8 mouse cellular contexts compared by ENCODE assay signal in the genomic region with DNA sequence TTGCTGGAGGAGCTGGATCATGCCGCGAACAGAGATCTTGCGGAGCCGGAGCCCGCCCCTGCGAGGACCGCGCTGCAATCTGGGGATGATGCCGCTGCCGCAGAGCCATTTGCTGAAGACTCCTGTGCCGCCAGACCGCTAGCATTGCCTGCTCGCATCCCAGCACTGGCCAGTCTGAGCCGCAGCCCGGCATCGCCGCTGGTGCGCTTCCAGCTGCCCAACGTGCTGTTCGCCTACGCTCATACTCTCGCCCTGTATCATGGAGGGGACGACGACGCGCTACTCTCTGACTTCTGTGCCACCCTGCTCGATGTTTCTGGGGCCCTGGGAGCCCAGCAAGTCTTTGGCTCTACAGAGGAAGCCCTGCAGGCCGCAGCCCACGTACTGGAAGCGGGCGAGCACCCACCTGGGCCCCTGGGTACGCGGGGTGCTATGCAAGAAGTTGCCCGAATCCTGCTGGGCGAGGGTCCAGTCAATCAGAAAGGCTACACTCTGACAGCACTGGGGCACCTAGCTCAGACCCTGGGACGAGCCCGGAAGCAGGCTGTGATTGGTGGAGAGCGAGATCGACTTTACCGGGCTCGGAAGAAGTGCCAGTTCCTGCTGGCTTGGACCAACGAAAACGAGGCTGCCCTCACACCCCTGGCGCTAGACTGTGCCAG. TPM values are rescaled to one million over a fixed set of nuclear protein-coding genes. Genes with fewer than 3 reads are reported as not detected.
DNase-seq lines count a peak whose midpoint lies in the region; ATAC-seq and TF ChIP-seq lines count a peak whose summit lies in the region.

No protein-coding gene starts in this region.

- ATAC-seq in embryonic facial prominence, embryonic 13.5 days (ENCODE audit: insufficient number of reproducible peaks, insufficient read depth, low FRiP score, low TSS enrichment, low read depth) = no peak
- peak; percentile 6; the same call in 1 of the 2 replicates for ATAC-seq in hindbrain, postnatal 0 days
- ATAC-seq in liver, embryonic 11.5 days (replicated peaks; ENCODE audit: low FRiP score) = peak; percentile 6; the same call in 1 of the 2 replicates
- ATAC-seq in midbrain, postnatal 0 days (ENCODE audit: low FRiP score) = no peak
- ATAC-seq in stomach, postnatal 0 days (ENCODE audit: low FRiP score, low TSS enrichment) = 0 out of 2 replicates have a peak, but pooled peaks have one; percentile 6

- 2% methylated on average over 44 of the region's 44 CpGs for WGBS in embryonic facial prominence, embryonic 13.5 days
- WGBS in hindbrain, postnatal 0 days = under 1% methylated on average over 44 of the region's 44 CpGs
- WGBS in liver, embryonic 11.5 days = 1% methylated on average over 44 of the region's 44 CpGs
- WGBS in midbrain, postnatal 0 days = 1% methylated on average over 44 of the region's 44 CpGs
- WGBS in stomach, postnatal 0 days = under 1% methylated on average over 44 of the region's 44 CpGs

- H3K36me3 ChIP-seq in embryonic facial prominence, embryonic 13.5 days = peaks cover 13% of the 10 kb centered on the region
- H3K36me3 ChIP-seq in hindbrain, postnatal 0 days (ENCODE audit: insufficient read depth, low read length) = peaks cover 4% of the 10 kb centered on the region; the same call in 1 of the 2 replicates
- peaks cover 8% of the 10 kb centered on the region; the same call in 1 of the 2 replicates for H3K36me3 ChIP-seq in liver, embryonic 11.5 days (ENCODE audit: control insufficient read depth, insufficient read depth, low read length)
- no peaks in the 10 kb centered on the region for H3K36me3 ChIP-seq in midbrain, postnatal 0 days (ENCODE audit: insufficient read depth, low read length)
- H3K36me3 ChIP-seq in stomach, postnatal 0 days (ENCODE audit: control insufficient read depth, insufficient read depth, low read length) = no peaks in the 10 kb centered on the region

- no peak for TF ChIP-seq EP300 in stomach, postnatal 0 days (optimal IDR thresholded peaks at IDR 0.05)

- peak; percentile 54 for DNase-seq in gastrocnemius, adult 2 months
- DNase-seq in gastrocnemius, postnatal 25 days = no peak
- peak; percentile 52 for DNase-seq in MEL-GATA-1-ER (ENCODE audit: extremely low read depth, low read depth)
- peak; percentile 61 for DNase-seq in hindbrain, postnatal 0 days (ENCODE audit: low spot score)
- peak; percentile 66 for DNase-seq in liver, embryonic 11.5 days (ENCODE audit: low spot score)
- DNase-seq in midbrain, postnatal 0 days (ENCODE audit: low spot score) = peak; percentile 49
- peak; percentile 73 for DNase-seq in stomach, postnatal 0 days (ENCODE audit: low spot score)

- H3K4me1 ChIP-seq in embryonic facial prominence, embryonic 13.5 days = peaks cover 34% of the 10 kb centered on the region
- peaks cover 21% of the 10 kb centered on the region for H3K4me1 ChIP-seq in hindbrain, postnatal 0 days (ENCODE audit: insufficient read depth, low read length)
- peaks cover 21% of the 10 kb centered on the region for H3K4me1 ChIP-seq in liver, embryonic 11.5 days (replicated peaks; ENCODE audit: control insufficient read depth, insufficient read depth, low read length)
- peaks cover 18% of the 10 kb centered on the region for H3K4me1 ChIP-seq in midbrain, postnatal 0 days (ENCODE audit: insufficient read depth, low read length)
- peaks cover 8% of the 10 kb centered on the region for H3K4me1 ChIP-seq in stomach, postnatal 0 days (replicated peaks; ENCODE audit: control insufficient read depth, insufficient read depth)

- H3K27ac ChIP-seq in gastrocnemius, adult 2 months = peak overlapping the region; percentile 90
- peak overlapping the region; percentile 94 for H3K27ac ChIP-seq in embryonic facial prominence, embryonic 13.5 days
- H3K27ac ChIP-seq in hindbrain, postnatal 0 days = peak overlapping the region; percentile 88
- H3K27ac ChIP-seq in liver, embryonic 11.5 days (ENCODE audit: low read depth, low read length) = peak overlapping the region; percentile 94
- H3K27ac ChIP-seq in midbrain, postnatal 0 days (ENCODE audit: low read depth, low read length) = peak overlapping the region; percentile 92
- H3K27ac ChIP-seq in stomach, postnatal 0 days (replicated peaks) = peak overlapping the region; percentile 96

- H3K27me3 ChIP-seq in embryonic facial prominence, embryonic 13.5 days = no peaks in the 10 kb centered on the region
- no peaks in the 10 kb centered on the region for H3K27me3 ChIP-seq in hindbrain, postnatal 0 days (ENCODE audit: insufficient read depth, low read length)
- no peaks in the 10 kb centered on the region for H3K27me3 ChIP-seq in liver, embryonic 11.5 days (replicated peaks; ENCODE audit: control insufficient read depth, insufficient read depth, low read length)
- H3K27me3 ChIP-seq in midbrain, postnatal 0 days (ENCODE audit: insufficient read depth, low read length) = no peaks in the 10 kb centered on the region
- no peaks in the 10 kb centered on the region for H3K27me3 ChIP-seq in stomach, postnatal 0 days (ENCODE audit: control insufficient read depth, insufficient read depth, low read length)

- peak overlapping the region; percentile 96 for H3K9ac ChIP-seq in embryonic facial prominence, embryonic 13.5 days
- peak overlapping the region; percentile 99 for H3K9ac ChIP-seq in hindbrain, postnatal 0 days (replicated peaks; ENCODE audit: low read length)
- peak overlapping the region; percentile 91 for H3K9ac ChIP-seq in liver, embryonic 11.5 days (ENCODE audit: low read depth, low read length)
- peak overlapping the region; percentile 93 for H3K9ac ChIP-seq in midbrain, postnatal 0 days (replicated peaks; ENCODE audit: low read length, poor library complexity, severe bottlenecking)
- H3K9ac ChIP-seq in stomach, postnatal 0 days (ENCODE audit: low read length) = peak overlapping the region; percentile 90

- TF ChIP-seq CTCF in gastrocnemius, adult 2 months (IDR thresholded peaks at IDR 0.05) = no peak
- TF ChIP-seq CTCF in hindbrain, postnatal 0 days (IDR thresholded peaks at IDR 0.05; ENCODE audit: low read depth) = no peak
- TF ChIP-seq CTCF in midbrain, postnatal 0 days (IDR thresholded peaks at IDR 0.05) = no peak
- no peak for TF ChIP-seq CTCF in stomach, postnatal 0 days (IDR thresholded peaks at IDR 0.05; ENCODE audit: low read depth)

- intact Hi-C loops in gastrocnemius, adult 2 months (cut with DNase I) = loop anchor here (2.0 kb wide), 1 partner anchor 15 kb away; a partner anchor contains a TSS

- H3K4me2 ChIP-seq in embryonic facial prominence, embryonic 13.5 days = peak overlapping the region; percentile 100
- H3K4me2 ChIP-seq in hindbrain, postnatal 0 days (ENCODE audit: low read depth, low read length) = peak overlapping the region; percentile 100
- peak overlapping the region; percentile 99 for H3K4me2 ChIP-seq in liver, embryonic 11.5 days
- H3K4me2 ChIP-seq in midbrain, postnatal 0 days (ENCODE audit: low read depth, low read length, poor library complexity, severe bottlenecking) = peak overlapping the region; percentile 98
- H3K4me2 ChIP-seq in stomach, postnatal 0 days (replicated peaks; ENCODE audit: low read depth) = peak overlapping the region; percentile 96

- H3K4me3 ChIP-seq in gastrocnemius, adult 2 months = peak overlapping the region; percentile 99
- peak overlapping the region; percentile 90 for H3K4me3 ChIP-seq in embryonic facial prominence, embryonic 13.5 days
- H3K4me3 ChIP-seq in hindbrain, postnatal 0 days (ENCODE audit: low read length) = peak overlapping the region; percentile 57
- peak overlapping the region; percentile 79 for H3K4me3 ChIP-seq in liver, embryonic 11.5 days (ENCODE audit: low read depth, low read length)
- peak overlapping the region; percentile 89 for H3K4me3 ChIP-seq in midbrain, postnatal 0 days (ENCODE audit: low read depth, low read length)
- peak overlapping the region; percentile 83 for H3K4me3 ChIP-seq in stomach, postnatal 0 days (ENCODE audit: low read depth, low read length)

- H3K9me3 ChIP-seq in embryonic facial prominence, embryonic 13.5 days = no peaks in the 10 kb centered on the region
- no peaks in the 10 kb centered on the region for H3K9me3 ChIP-seq in hindbrain, postnatal 0 days (ENCODE audit: low read length)
- no peaks in the 10 kb centered on the region for H3K9me3 ChIP-seq in liver, embryonic 11.5 days (ENCODE audit: control insufficient read depth, low read length)
- no peaks in the 10 kb centered on the region for H3K9me3 ChIP-seq in midbrain, postnatal 0 days (ENCODE audit: low read length)
- no peaks in the 10 kb centered on the region for H3K9me3 ChIP-seq in stomach, postnatal 0 days (ENCODE audit: control insufficient read depth, low read length)

RNA-seq across cellular contexts. Expression of a gene that starts 0.8 kb away (rescaled TPM):
- total RNA-seq in gastrocnemius, adult 2 months (2021) = 1 to 10 TPM; 8.3 to 8.5 TPM
- 1 to 10 TPM; 6.8 to 7.7 TPM for total RNA-seq in gastrocnemius, postnatal 25 days (2021)
- polyA plus RNA-seq in embryonic facial prominence, embryonic 13.5 days (2015; fragmentation: Nextera tagmentation; extraction: Ambion mirVana) = 33.2 TPM in 2 replicates
- 76.0 and 97.3 TPM in 2 replicates for total RNA-seq in hindbrain, postnatal 0 days (2014; rRNA removed)
- polyA plus RNA-seq in hindbrain, postnatal 0 days (2015; fragmentation: Nextera tagmentation; extraction: Ambion mirVana) = 43.2 and 46.3 TPM in 2 replicates
- 38.7 and 42.3 TPM in 2 replicates for polyA plus RNA-seq in liver, embryonic 11.5 days (2014; fragmentation: Nextera tagmentation; extraction: Ambion mirVana)
- 53.3 and 59.1 TPM in 2 replicates for total RNA-seq in midbrain, postnatal 0 days (2014; rRNA removed)
- 40.4 and 41.0 TPM in 2 replicates for polyA plus RNA-seq in midbrain, postnatal 0 days (2015; fragmentation: Nextera tagmentation; extraction: Ambion mirVana)
- polyA plus RNA-seq in stomach, postnatal 0 days (2015; fragmentation: Nextera tagmentation; extraction: Ambion mirVana) = 31.8 and 33.2 TPM in 2 replicates

RNA-seq across cellular contexts. Expression of a gene that starts 4.1 kb away (rescaled TPM):
- total RNA-seq in gastrocnemius, adult 2 months (2021) = 100 to 1,000 TPM; 410 to 473 TPM
- 100 to 1,000 TPM; 317 to 352 TPM for total RNA-seq in gastrocnemius, postnatal 25 days (2021)
- 714 and 858 TPM in 2 replicates for polyA plus RNA-seq in embryonic facial prominence, embryonic 13.5 days (2015; fragmentation: Nextera tagmentation; extraction: Ambion mirVana)
- 558 and 787 TPM in 2 replicates for total RNA-seq in hindbrain, postnatal 0 days (2014; rRNA removed)
- polyA plus RNA-seq in hindbrain, postnatal 0 days (2015; fragmentation: Nextera tagmentation; extraction: Ambion mirVana) = 668 TPM in 2 replicates
- 1,022 and 1,135 TPM in 2 replicates for polyA plus RNA-seq in liver, embryonic 11.5 days (2014; fragmentation: Nextera tagmentation; extraction: Ambion mirVana)
- total RNA-seq in midbrain, postnatal 0 days (2014; rRNA removed) = 494 and 628 TPM in 2 replicates
- 587 and 625 TPM in 2 replicates for polyA plus RNA-seq in midbrain, postnatal 0 days (2015; fragmentation: Nextera tagmentation; extraction: Ambion mirVana)
- polyA plus RNA-seq in stomach, postnatal 0 days (2015; fragmentation: Nextera tagmentation; extraction: Ambion mirVana) = 818 and 857 TPM in 2 replicates

RNA-seq across cellular contexts. Expression of a gene that starts 4.2 kb away (rescaled TPM):
- total RNA-seq in gastrocnemius, adult 2 months (2021) = 10 to 100 TPM; 24.6 to 30.9 TPM
- 10 to 100 TPM; 27.2 to 29.2 TPM for total RNA-seq in gastrocnemius, postnatal 25 days (2021)
- 79.5 and 80.4 TPM in 2 replicates for polyA plus RNA-seq in embryonic facial prominence, embryonic 13.5 days (2015; fragmentation: Nextera tagmentation; extraction: Ambion mirVana)
- total RNA-seq in hindbrain, postnatal 0 days (2014; rRNA removed) = 34.4 and 36.2 TPM in 2 replicates
- 52.4 and 54.9 TPM in 2 replicates for polyA plus RNA-seq in hindbrain, postnatal 0 days (2015; fragmentation: Nextera tagmentation; extraction: Ambion mirVana)
- 84.5 and 93.9 TPM in 2 replicates for polyA plus RNA-seq in liver, embryonic 11.5 days (2014; fragmentation: Nextera tagmentation; extraction: Ambion mirVana)
- 34.7 and 37.3 TPM in 2 replicates for total RNA-seq in midbrain, postnatal 0 days (2014; rRNA removed)
- 50.0 and 55.8 TPM in 2 replicates for polyA plus RNA-seq in midbrain, postnatal 0 days (2015; fragmentation: Nextera tagmentation; extraction: Ambion mirVana)
- polyA plus RNA-seq in stomach, postnatal 0 days (2015; fragmentation: Nextera tagmentation; extraction: Ambion mirVana) = 35.0 and 36.6 TPM in 2 replicates

RNA-seq across cellular contexts. Expression of a gene that starts 6.4 kb away (rescaled TPM):
- total RNA-seq in gastrocnemius, adult 2 months (2021) = 1 to 10 TPM; 4.6 TPM
- 1 to 10 TPM; 4.2 to 6.9 TPM for total RNA-seq in gastrocnemius, postnatal 25 days (2021)
- polyA plus RNA-seq in embryonic facial prominence, embryonic 13.5 days (2015; fragmentation: Nextera tagmentation; extraction: Ambion mirVana) = 21.7 and 22.0 TPM in 2 replicates
- 122 and 123 TPM in 2 replicates for total RNA-seq in hindbrain, postnatal 0 days (2014; rRNA removed)
- 57.7 and 64.2 TPM in 2 replicates for polyA plus RNA-seq in hindbrain, postnatal 0 days (2015; fragmentation: Nextera tagmentation; extraction: Ambion mirVana)
- polyA plus RNA-seq in liver, embryonic 11.5 days (2014; fragmentation: Nextera tagmentation; extraction: Ambion mirVana) = 28.6 and 30.8 TPM in 2 replicates
- 79.5 and 98.1 TPM in 2 replicates for total RNA-seq in midbrain, postnatal 0 days (2014; rRNA removed)
- 50.2 and 51.6 TPM in 2 replicates for polyA plus RNA-seq in midbrain, postnatal 0 days (2015; fragmentation: Nextera tagmentation; extraction: Ambion mirVana)
- polyA plus RNA-seq in stomach, postnatal 0 days (2015; fragmentation: Nextera tagmentation; extraction: Ambion mirVana) = 17.9 and 19.7 TPM in 2 replicates

RNA-seq across cellular contexts. Expression of a gene that starts 15.3 kb away (rescaled TPM):
- total RNA-seq in gastrocnemius, adult 2 months (2021) = 10 to 100 TPM; 20.6 to 23.9 TPM
- 10 to 100 TPM; 18.0 to 19.1 TPM for total RNA-seq in gastrocnemius, postnatal 25 days (2021)
- polyA plus RNA-seq in embryonic facial prominence, embryonic 13.5 days (2015; fragmentation: Nextera tagmentation; extraction: Ambion mirVana) = 66.6 and 74.4 TPM in 2 replicates
- 100.0 and 102 TPM in 2 replicates for total RNA-seq in hindbrain, postnatal 0 days (2014; rRNA removed)
- polyA plus RNA-seq in hindbrain, postnatal 0 days (2015; fragmentation: Nextera tagmentation; extraction: Ambion mirVana) = 91.2 and 92.2 TPM in 2 replicates
- polyA plus RNA-seq in liver, embryonic 11.5 days (2014; fragmentation: Nextera tagmentation; extraction: Ambion mirVana) = 54.8 and 57.1 TPM in 2 replicates
- 95.7 and 114 TPM in 2 replicates for total RNA-seq in midbrain, postnatal 0 days (2014; rRNA removed)
- polyA plus RNA-seq in midbrain, postnatal 0 days (2015; fragmentation: Nextera tagmentation; extraction: Ambion mirVana) = 92.4 and 101 TPM in 2 replicates
- 43.2 and 48.9 TPM in 2 replicates for polyA plus RNA-seq in stomach, postnatal 0 days (2015; fragmentation: Nextera tagmentation; extraction: Ambion mirVana)

Comparison
In these comparisons a context has a peak if more than half of its experiments do, and no peak if none do; other contexts are left out.
1. ATAC-seq: peak in hindbrain, postnatal 0 days (single experiment), liver, embryonic 11.5 days (single experiment) and stomach, postnatal 0 days (single experiment); none in embryonic facial prominence, embryonic 13.5 days (single experiment) and midbrain, postnatal 0 days (single experiment).
2. Peak in every context shown above with its lines, with median percentiles within 50 percentile points of each other: H3K27ac ChIP-seq, H3K4me3 ChIP-seq, H3K4me2 ChIP-seq and H3K9ac ChIP-seq.